8 mouse cellular contexts compared by ENCODE assay signal in the genomic region with DNA sequence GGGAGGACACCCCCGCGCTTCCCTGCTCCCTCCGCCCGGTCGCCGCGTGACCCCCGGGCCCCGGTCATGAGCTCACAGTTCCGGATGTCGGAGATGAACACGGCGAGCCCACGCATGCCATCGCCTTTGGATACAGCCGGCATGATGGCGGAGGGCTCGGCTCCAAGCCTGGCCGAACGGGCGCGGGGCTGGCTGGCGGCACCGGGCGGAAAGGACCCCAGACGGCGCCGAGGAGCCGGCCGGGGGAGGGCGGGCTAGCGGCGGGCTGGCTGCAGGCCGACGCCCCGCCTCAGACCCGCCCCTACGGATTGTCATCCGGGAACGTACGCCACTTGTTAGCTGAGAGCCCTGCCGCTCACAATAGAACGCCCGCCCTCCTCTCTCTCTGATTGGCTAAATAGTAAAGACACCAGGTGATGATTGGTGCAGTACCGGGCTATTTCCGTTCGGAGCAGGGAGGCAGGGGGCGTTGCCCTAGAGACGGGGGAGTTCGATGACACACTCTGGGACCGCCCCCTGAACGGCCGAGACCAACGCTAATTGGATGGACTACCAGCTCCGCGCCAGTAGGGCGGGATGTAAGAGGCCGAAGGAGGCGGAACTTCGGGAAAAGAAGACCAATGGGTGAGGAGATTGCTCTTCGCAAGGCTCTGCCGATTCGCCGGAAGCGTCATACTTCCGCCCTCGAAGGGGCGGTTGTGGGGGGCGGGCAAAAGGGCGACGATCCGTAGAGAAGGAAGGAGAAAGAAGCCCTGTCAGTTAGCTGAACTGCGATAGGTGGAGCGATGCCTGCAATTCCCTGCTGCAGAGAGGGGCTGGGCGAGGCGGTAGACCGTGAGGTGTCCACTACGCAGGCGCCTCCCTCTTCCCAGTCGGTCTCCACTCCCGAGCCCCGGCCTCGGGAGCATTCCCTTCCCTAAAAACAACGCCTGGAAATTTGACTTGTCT. TPM values are rescaled to one million over a fixed set of nuclear protein-coding genes. Genes with fewer than 3 reads are reported as not detected.
A peak's percentile ranks its signal among the peaks of the same experiment; 100 is the strongest.
DNase-seq lines count a peak whose midpoint lies in the region; ATAC-seq and TF ChIP-seq lines count a peak whose summit lies in the region.

A gene (minus strand): TSS at position 293 of the 948 bp plus-strand sequence.

- peak within 1 kb of the TSS; percentile 74 for H3K4me2 ChIP-seq in embryonic facial prominence, embryonic 13.5 days
- peak within 1 kb of the TSS; percentile 84 for H3K4me2 ChIP-seq in limb, embryonic 12.5 days
- peak within 1 kb of the TSS; percentile 71 for H3K4me2 ChIP-seq in midbrain, embryonic 15.5 days

- no peaks in the 10 kb centered on the region for H3K27me3 ChIP-seq in embryonic facial prominence, embryonic 13.5 days
- H3K27me3 ChIP-seq in kidney, adult 2 months (replicated peaks; ENCODE audit: control insufficient read depth, insufficient read depth, low read length): no peaks in the 10 kb centered on the region
- no peaks in the 10 kb centered on the region for H3K27me3 ChIP-seq in limb, embryonic 12.5 days
- no peaks in the 10 kb centered on the region for H3K27me3 ChIP-seq in midbrain, embryonic 15.5 days (replicated peaks)
- H3K27me3 ChIP-seq in spleen, adult 2 months (ENCODE audit: control insufficient read depth, insufficient read depth, low read length): no peaks in the 10 kb centered on the region

- peak within 1 kb of the TSS; percentile 94 for H3K9ac ChIP-seq in embryonic facial prominence, embryonic 13.5 days
- H3K9ac ChIP-seq in limb, embryonic 12.5 days (replicated peaks): peak within 1 kb of the TSS; percentile 89
- peak within 1 kb of the TSS; percentile 98 for H3K9ac ChIP-seq in midbrain, embryonic 15.5 days

- peak; percentile 69 for TF ChIP-seq POLR2A in kidney, adult 2 months (IDR thresholded peaks at IDR 0.05; ENCODE audit: low read depth, low read length)
- peak; percentile 50 for TF ChIP-seq POLR2A in spleen, adult 2 months (IDR thresholded peaks at IDR 0.05; ENCODE audit: low read depth, low read length)

- peak; percentile 99 for ATAC-seq in embryonic facial prominence, embryonic 13.5 days (ENCODE audit: insufficient number of reproducible peaks, insufficient read depth, low FRiP score, low TSS enrichment, low read depth)
- peak; percentile 99 for ATAC-seq in limb, embryonic 12.5 days (ENCODE audit: insufficient number of reproducible peaks, insufficient read depth, low FRiP score, low TSS enrichment, low read depth)
- peak; percentile 99 for ATAC-seq in midbrain, embryonic 15.5 days (replicated peaks)

- peaks cover 18% of the 10 kb centered on the region for H3K36me3 ChIP-seq in embryonic facial prominence, embryonic 13.5 days
- H3K36me3 ChIP-seq in kidney, adult 2 months (ENCODE audit: control insufficient read depth, insufficient read depth, low read length): no peaks in the 10 kb centered on the region
- H3K36me3 ChIP-seq in limb, embryonic 12.5 days: peaks cover 20% of the 10 kb centered on the region
- 0 out of 2 replicates have a peak, but pooled peaks cover under 1% of the 10 kb centered on the region for H3K36me3 ChIP-seq in midbrain, embryonic 15.5 days (replicated peaks)
- H3K36me3 ChIP-seq in spleen, adult 2 months (ENCODE audit: control insufficient read depth, insufficient read depth, low read length): no peaks in the 10 kb centered on the region

- no peak for TF ChIP-seq CTCF in kidney, adult 2 months (conservative IDR thresholded peaks at IDR 0.05; ENCODE audit: insufficient read depth, insufficient read length, low read depth, low read length)
- TF ChIP-seq CTCF in spleen, adult 2 months (IDR thresholded peaks at IDR 0.05; ENCODE audit: extremely low read depth, insufficient read depth, insufficient read length, insufficient replicate concordance): no peak

- DNase-seq in 3134 (ENCODE audit: extremely low read depth, insufficient read length, low spot score): peak; percentile 99
- DNase-seq in adrenal gland, postnatal 36 days: peak; percentile 99
- DNase-seq in heart, adult 18-20 months: peak; percentile 99 to 100
- DNase-seq in kidney, adult 2 months: peak; percentile 100
- peak; percentile 100 for DNase-seq in spleen, adult 2 months (ENCODE audit: low read depth in 1 of 2, low spot score in 2 of 2)

- H3K27ac ChIP-seq in embryonic facial prominence, embryonic 13.5 days: peak within 1 kb of the TSS; percentile 91
- peak within 1 kb of the TSS; percentile 97 for H3K27ac ChIP-seq in kidney, adult 2 months (ENCODE audit: insufficient read depth, low read depth, low read length)
- H3K27ac ChIP-seq in limb, embryonic 12.5 days: peak within 1 kb of the TSS; percentile 89
- H3K27ac ChIP-seq in midbrain, embryonic 15.5 days: peak within 1 kb of the TSS; percentile 96
- peak within 1 kb of the TSS; percentile 82 for H3K27ac ChIP-seq in spleen, adult 2 months (ENCODE audit: insufficient read depth, low read length)

- peaks cover 22% of the 10 kb centered on the region for H3K4me1 ChIP-seq in embryonic facial prominence, embryonic 13.5 days
- peaks cover 9% of the 10 kb centered on the region; the same call in 1 of the 2 replicates for H3K4me1 ChIP-seq in kidney, adult 2 months (ENCODE audit: control insufficient read depth, insufficient read depth, low read length)
- peaks cover 20% of the 10 kb centered on the region for H3K4me1 ChIP-seq in limb, embryonic 12.5 days (replicated peaks)
- peaks cover 32% of the 10 kb centered on the region for H3K4me1 ChIP-seq in midbrain, embryonic 15.5 days
- peaks cover 3% of the 10 kb centered on the region; the same call in 1 of the 2 replicates for H3K4me1 ChIP-seq in spleen, adult 2 months (ENCODE audit: control insufficient read depth, insufficient read depth, insufficient read length)

- WGBS in embryonic facial prominence, embryonic 13.5 days: under 1% methylated on average over 84 of the region's 84 CpGs
- WGBS in kidney, adult 2 months: 1% methylated on average over 84 of the region's 84 CpGs
- WGBS in limb, embryonic 12.5 days: under 1% methylated on average over 84 of the region's 84 CpGs
- WGBS in midbrain, embryonic 15.5 days: under 1% methylated on average over 83 of the region's 84 CpGs
- under 1% methylated on average over 83 of the region's 84 CpGs for WGBS in spleen, adult 2 months

- no peaks in the 10 kb centered on the region for H3K9me3 ChIP-seq in embryonic facial prominence, embryonic 13.5 days
- H3K9me3 ChIP-seq in limb, embryonic 12.5 days: no peaks in the 10 kb centered on the region
- no peaks in the 10 kb centered on the region for H3K9me3 ChIP-seq in midbrain, embryonic 15.5 days

- H3K4me3 ChIP-seq in embryonic facial prominence, embryonic 13.5 days: peak within 1 kb of the TSS; percentile 94
- peak within 1 kb of the TSS; percentile 99 for H3K4me3 ChIP-seq in kidney, adult 2 months (ENCODE audit: insufficient read depth, low read depth, low read length)
- H3K4me3 ChIP-seq in limb, embryonic 12.5 days (replicated peaks): peak within 1 kb of the TSS; percentile 82
- peak within 1 kb of the TSS; percentile 93 for H3K4me3 ChIP-seq in midbrain, embryonic 15.5 days
- peak within 1 kb of the TSS; percentile 88 for H3K4me3 ChIP-seq in spleen, adult 2 months (ENCODE audit: extremely low read depth, insufficient read depth, insufficient read length)

RNA-seq across cellular contexts. Expression of the gene that starts here (rescaled TPM):
- 100 to 1,000 TPM in 1 of 2 experiments, 10 to 100 TPM in 1; 95.0 to 106 TPM for total RNA-seq in adrenal gland, postnatal 36 days (2021)
- polyA plus RNA-seq in embryonic facial prominence, embryonic 13.5 days (2015; fragmentation: Nextera tagmentation; extraction: Ambion mirVana): 72.3 and 77.5 TPM in 2 replicates
- 10 to 100 TPM; 59.2 to 67.9 TPM for total RNA-seq in heart, adult 18-20 months (2021)
- 58.0 and 70.6 TPM in 2 replicates for polyA plus RNA-seq in kidney, adult 2 months (2012; rRNA removed)
- 74.2 and 77.6 TPM in 2 replicates for polyA plus RNA-seq in limb, embryonic 12.5 days (2016; fragmentation: Nextera tagmentation; extraction: Ambion mirVana)
- 122 and 140 TPM in 2 replicates for polyA plus RNA-seq in midbrain, embryonic 15.5 days (2015; fragmentation: Nextera tagmentation; extraction: Ambion mirVana)
- 69.9 and 91.7 TPM in 2 replicates for polyA plus RNA-seq in spleen, adult 2 months (2012; rRNA removed)

Comparison
In these comparisons a context has a peak if more than half of its experiments do, and no peak if none do; other contexts are left out.
1. Peak in every context shown above with its lines: DNase-seq, ATAC-seq, H3K4me3 ChIP-seq and H3K27ac ChIP-seq.